7 mouse cellular contexts compared by ENCODE assay signal in genomic region chr13:28418936-28419681, GRCm38 (mm10).
DNase-seq lines count a peak whose midpoint lies in the region; ATAC-seq and TF ChIP-seq lines count a peak whose summit lies in the region.

No protein-coding gene starts in this region.

- no peaks in the 10 kb centered on the region for H3K36me3 ChIP-seq in forebrain, embryonic 15.5 days
- H3K36me3 ChIP-seq in intestine, postnatal 0 days (ENCODE audit: control insufficient read depth, insufficient read depth): no peaks in the 10 kb centered on the region
- no peaks in the 10 kb centered on the region for H3K36me3 ChIP-seq in midbrain, embryonic 15.5 days (replicated peaks)

- peak overlapping the region; percentile 52; the same call in 1 of the 2 replicates for H3K9ac ChIP-seq in forebrain, embryonic 15.5 days (replicated peaks)
- H3K9ac ChIP-seq in intestine, postnatal 0 days (ENCODE audit: low read depth, low read length): no peak overlapping the region
- H3K9ac ChIP-seq in midbrain, embryonic 15.5 days: peak overlapping the region; percentile 45

- no peak for ATAC-seq in forebrain, embryonic 15.5 days (replicated peaks)
- no peak for ATAC-seq in intestine, postnatal 0 days
- ATAC-seq in midbrain, embryonic 15.5 days (replicated peaks): no peak

- no peaks in the 10 kb centered on the region for H3K9me3 ChIP-seq in forebrain, embryonic 15.5 days
- no peaks in the 10 kb centered on the region for H3K9me3 ChIP-seq in intestine, postnatal 0 days (ENCODE audit: control insufficient read depth)
- H3K9me3 ChIP-seq in midbrain, embryonic 15.5 days: no peaks in the 10 kb centered on the region

- DNase-seq in retina, postnatal 1 day: peak; percentile 40
- no peak for DNase-seq in retina, embryonic 14.5 days (ENCODE audit: low spot score)
- DNase-seq in thymus, postnatal 36 days: peak; percentile 55 to 56
- no peak for DNase-seq in spleen, postnatal 4 days (ENCODE audit: low spot score in 2 of 2)

- H3K27me3 ChIP-seq in forebrain, embryonic 15.5 days: no peaks in the 10 kb centered on the region
- H3K27me3 ChIP-seq in intestine, postnatal 0 days (replicated peaks; ENCODE audit: control insufficient read depth, insufficient read depth, low read length): no peaks in the 10 kb centered on the region
- no peaks in the 10 kb centered on the region for H3K27me3 ChIP-seq in midbrain, embryonic 15.5 days (replicated peaks)

- H3K27ac ChIP-seq in forebrain, embryonic 15.5 days (replicated peaks): peak overlapping the region; percentile 95
- no peak overlapping the region for H3K27ac ChIP-seq in intestine, postnatal 0 days (ENCODE audit: low read depth, low read length)
- peak overlapping the region; percentile 93 for H3K27ac ChIP-seq in midbrain, embryonic 15.5 days

- TF ChIP-seq CTCF in intestine, postnatal 0 days (IDR thresholded peaks at IDR 0.05; ENCODE audit: low read depth): no peak

- peaks cover 63% of the 10 kb centered on the region for H3K4me1 ChIP-seq in forebrain, embryonic 15.5 days
- 0 out of 2 replicates have a peak, but pooled peaks cover 9% of the 10 kb centered on the region for H3K4me1 ChIP-seq in intestine, postnatal 0 days (replicated peaks; ENCODE audit: control insufficient read depth, insufficient read depth, low read length)
- peaks cover 60% of the 10 kb centered on the region for H3K4me1 ChIP-seq in midbrain, embryonic 15.5 days

- peak overlapping the region; percentile 46 for H3K4me2 ChIP-seq in forebrain, embryonic 15.5 days (replicated peaks)
- H3K4me2 ChIP-seq in intestine, postnatal 0 days (replicated peaks; ENCODE audit: low read depth): peak overlapping the region; percentile 45; the same call in 1 of the 2 replicates
- peak overlapping the region; percentile 52 for H3K4me2 ChIP-seq in midbrain, embryonic 15.5 days

- 81% methylated on average over 17 of the region's 17 CpGs for WGBS in forebrain, embryonic 15.5 days
- 88% methylated on average over 17 of the region's 17 CpGs for WGBS in intestine, postnatal 0 days
- 79% methylated on average over 17 of the region's 17 CpGs for WGBS in midbrain, embryonic 15.5 days

- H3K4me3 ChIP-seq in forebrain, embryonic 15.5 days: peak overlapping the region; percentile 34
- H3K4me3 ChIP-seq in intestine, postnatal 0 days (ENCODE audit: low read depth, low read length): no peak overlapping the region
- peak overlapping the region; percentile 39 for H3K4me3 ChIP-seq in midbrain, embryonic 15.5 days

Comparison
In these comparisons a context has a peak if more than half of its experiments do, and no peak if none do; other contexts are left out.
1. DNase-seq: peak in retina, postnatal 1 day (single experiment) and thymus, postnatal 36 days (2 of 2); none in retina, embryonic 14.5 days (single experiment) and spleen, postnatal 4 days (0 of 2).
2. Peak in every context shown above with its lines, with median percentiles within 50 percentile points of each other: H3K4me2 ChIP-seq.